Mouse (Mus musculus) cortical plate, adult 2 months (tissue): Measurements from ENCODE around the gene Arhgap9.

Experiments used
- CTCF ChIP-seq: fragments of 200-500 bp; IDR thresholded peaks from 2 replicates; pipeline ENCODE4 v1.5.1; 2011; ENCODE audit warnings: mild to moderate bottlenecking, control low read depth, low read length; ENCODE audit not compliant: insufficient read depth; ENCODE audit errors: extremely low read depth
- POLR2A ChIP-seq: fragments of 200-500 bp; IDR thresholded peaks from 2 replicates; pipeline ENCODE4 v1.6.1; 2011; ENCODE audit warnings: mild to moderate bottlenecking, low read length, control low read depth; ENCODE audit not compliant: insufficient read depth; ENCODE audit errors: extremely low read depth

DNA sequence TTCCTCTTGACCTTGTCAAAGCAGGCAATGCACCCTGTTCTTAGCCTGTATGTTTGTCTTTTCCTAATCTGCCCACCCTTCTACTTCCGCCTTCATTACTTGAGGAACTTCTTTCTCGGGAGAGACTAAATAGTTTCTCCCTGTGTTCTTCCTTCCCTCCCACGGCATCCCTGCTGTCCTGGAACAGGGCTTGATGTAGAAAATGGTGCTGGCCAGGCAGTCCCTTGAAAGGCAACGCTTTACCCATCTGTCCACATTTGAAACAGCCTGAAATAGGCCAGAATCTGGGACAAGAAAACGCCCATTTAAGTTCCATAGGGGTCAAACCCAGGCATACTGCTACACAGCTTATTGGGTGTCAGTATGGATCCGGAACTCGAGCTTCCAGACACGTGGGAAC lies 28.0 kb downstream of the Arhgap9 start:
- no peak for TF ChIP-seq CTCF
- TF ChIP-seq POLR2A, result no peak
